Mouse (Mus musculus): ENCODE data around the gene Gm20532.

GRCm38 (mm10) chr2:26634629-26635488, 48.4 kb downstream of the Gm20532 start:
- TF ChIP-seq MAX (IDR thresholded peaks at IDR 0.05; ENCODE audit: low read depth) (no peak), POLR2A (IDR thresholded peaks at IDR 0.05; ENCODE audit: insufficient read length, low read depth) (peak; percentile 9), USF1 (IDR thresholded peaks at IDR 0.05; ENCODE audit: low read depth) (no peak), POLR2AphosphoS2 (IDR thresholded peaks at IDR 0.05; ENCODE audit: insufficient read length, low read depth) (peak; percentile 35), MYOG (IDR thresholded peaks at IDR 0.05; ENCODE audit: control insufficient read depth in 1 of 3, insufficient read depth in 1 of 3, insufficient read length in 2 of 3, low read depth in 2 of 3) (no peak), E2F4 (IDR thresholded peaks at IDR 0.05; ENCODE audit: insufficient read depth) (no peak), REST (IDR thresholded peaks at IDR 0.05; ENCODE audit: insufficient read depth, insufficient read length) (no peak)

Data from myocyte (in vitro differentiated cells).